Mouse (Mus musculus) midbrain, embryonic 14.5 days (tissue): ENCODE data around the gene Dtx2. TPM values are rescaled to one million over a fixed set of nuclear protein-coding genes. Genes with fewer than 3 reads are reported as not detected.

ENCODE experiments used
- ATAC-seq: fragments of 200-750 bp; cut with Nextera tagmentation; 2 replicates; pipeline ENCODE4 v1.8.0; 2017; ENCODE audit warnings: moderate number of reproducible peaks, moderate library complexity; ENCODE audit not compliant: low FRiP score, low TSS enrichment
- DNase-seq: peaks from one replicate; pipeline ENCODE4 v3.0.0-alpha.2; 2015
- H3K27ac ChIP-seq: fragments of 300-500 bp; sonication (generic); replicated peaks from 2 replicates; pipeline ENCODE4 v1.5.1; 2014; ENCODE audit warnings: mild to moderate bottlenecking, low read depth, low read length, moderate library complexity
- H3K27me3 ChIP-seq: fragments of 300-500 bp; sonication (generic); 2 replicates; pipeline ENCODE4 v1.6.1; 2014; ENCODE audit warnings: low read length, control low read depth, mixed read lengths; ENCODE audit not compliant: control insufficient read depth, insufficient read depth
- H3K36me3 ChIP-seq: fragments of 300-500 bp; sonication (generic); 2 replicates; pipeline ENCODE4 v1.6.1; 2014; ENCODE audit warnings: low read length, control low read depth; ENCODE audit not compliant: control insufficient read depth, insufficient read depth
- H3K4me1 ChIP-seq: fragments of 300-500 bp; sonication (generic); 2 replicates; pipeline ENCODE4 v1.6.1; 2014; ENCODE audit warnings: mild to moderate bottlenecking, antibody characterized with exemption, low read length, control low read depth; ENCODE audit not compliant: control insufficient read depth, insufficient read depth
- H3K4me2 ChIP-seq: fragments of 300-500 bp; sonication (generic); 2 replicates; pipeline ENCODE4 v1.6.1; 2014; ENCODE audit warnings: mild to moderate bottlenecking, low read length, moderate library complexity
- H3K4me3 ChIP-seq: fragments of 300-500 bp; sonication (generic); replicated peaks from 2 replicates; pipeline ENCODE4 v1.5.1; 2014; ENCODE audit warnings: low read depth, low read length
- H3K9ac ChIP-seq: fragments of 300-500 bp; sonication (generic); replicated peaks from 2 replicates; pipeline ENCODE4 v1.6.1; 2014; ENCODE audit warnings: mild to moderate bottlenecking, low read length, moderate library complexity
- H3K9me3 ChIP-seq: fragments of 300-500 bp; sonication (generic); 2 replicates; pipeline ENCODE4 v1.6.1; 2016; ENCODE audit warnings: low read length, control low read depth, mixed read lengths; ENCODE audit not compliant: control insufficient read depth
- WGBS: fragments of 180-500 bp; shearing (Covaris S2); extraction: QIAGEN DNeasy Blood & Tissue Kit; methylation state at CpG from one replicate; pipeline ENCODE4 v1.1.7; 2014; 5-methylcytosine and 5-hydroxymethylcytosine counted together
- polyA plus RNA-seq: library from polyadenylated mRNA; unstranded; fragments of >200 nt; fragmentation: Nextera tagmentation; extraction: Ambion mirVana; gene quantifications from 2 replicates; pipeline ENCODE4 v1.2.1, GENCODE M21; 2014

Dtx2 gene
- polyA plus RNA-seq, 1 experiment from 2014 or later, result 23.0 TPM

DNA sequence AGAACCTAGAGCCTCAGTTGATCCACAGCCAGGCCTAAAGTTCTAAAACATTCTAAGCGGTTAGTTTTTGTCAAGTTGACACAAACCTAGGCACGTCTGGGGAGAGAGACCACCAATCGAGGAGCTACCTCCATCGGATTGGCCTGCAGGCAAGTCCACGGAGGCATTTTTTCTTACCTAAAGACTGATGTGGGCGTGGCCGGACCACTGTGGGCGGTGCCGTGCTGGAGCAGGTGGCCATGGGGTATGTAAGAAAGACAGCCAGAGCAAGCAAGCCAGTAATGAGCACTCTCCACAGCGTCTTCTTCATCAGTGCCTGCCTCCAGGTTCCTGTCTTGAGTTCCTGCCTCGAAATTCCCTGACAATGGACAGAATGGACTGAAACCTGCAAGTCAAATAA lies 78.9 kb downstream of the Dtx2 start:
- ATAC-seq, result no peak
- no peak overlapping the region for H3K9ac ChIP-seq
- DNase-seq, result no peak
- 68% methylated on average over 11 of the region's 11 CpGs for WGBS
- H3K4me1 ChIP-seq, result no peaks in the 10 kb centered on the region
- H3K27ac ChIP-seq, result no peak overlapping the region
- H3K27me3 ChIP-seq, result no peaks in the 10 kb centered on the region
- H3K9me3 ChIP-seq, result no peaks in the 10 kb centered on the region
- no peaks in the 10 kb centered on the region for H3K36me3 ChIP-seq
- no peak overlapping the region for H3K4me3 ChIP-seq
- H3K4me2 ChIP-seq, result no peak overlapping the region

- H3K36me3 ChIP-seq, result no peaks in the 10 kb centered on the region
- 93% methylated on average over 5 of the region's 5 CpGs for WGBS
- no peaks in the 10 kb centered on the region for H3K27me3 ChIP-seq
- H3K4me2 ChIP-seq, result no peak overlapping the region
- H3K9me3 ChIP-seq, result no peaks in the 10 kb centered on the region
- H3K27ac ChIP-seq, result no peak overlapping the region
- no peak overlapping the region for H3K4me3 ChIP-seq
- ATAC-seq (no peak), DNase-seq (no peak)
- H3K4me1 ChIP-seq, result no peaks in the 10 kb centered on the region
- no peak overlapping the region for H3K9ac ChIP-seq
These were observed 80.5 kb downstream of the Dtx2 start for GRCm38 (mm10) chr5:136075076-136075475.

GRCm38 (mm10) chr5:136076284-136076683 lies 81.7 kb downstream of the Dtx2 start:
- WGBS, result 50% methylated on average over 7 of the region's 7 CpGs

DNA sequence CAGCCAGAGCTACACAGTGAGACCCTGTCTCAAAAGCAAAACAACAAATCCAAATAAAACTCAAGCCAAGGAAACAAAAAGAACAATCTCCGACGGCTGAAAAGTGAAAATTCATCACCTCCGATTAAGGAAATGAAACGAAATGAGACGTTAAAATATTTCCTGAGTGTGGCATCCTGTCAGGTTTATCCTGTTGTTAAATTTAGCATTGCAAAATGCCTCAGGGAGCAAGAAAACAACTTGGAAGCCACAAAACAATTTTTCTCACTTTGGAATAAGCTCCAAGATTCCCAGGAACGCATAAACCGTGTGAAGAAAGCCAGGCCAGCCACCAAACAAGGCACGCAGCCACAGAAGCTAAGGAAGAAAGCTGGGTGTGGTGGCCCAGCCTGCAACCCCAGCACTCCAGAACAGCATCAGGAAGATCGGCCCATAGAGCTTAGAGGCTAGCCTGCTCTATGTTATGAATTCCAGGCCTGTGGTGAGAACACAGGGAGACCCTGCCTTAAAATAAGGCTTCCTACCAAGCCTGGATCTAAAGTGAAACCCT lies 82.5 kb downstream of the Dtx2 start:
- Histone ChIP-seq H3K4me3 (no peak overlapping the region), H3K9ac (no peak overlapping the region), H3K4me2 (no peak overlapping the region), H3K9me3 (no peaks in the 10 kb centered on the region), H3K27me3 (no peaks in the 10 kb centered on the region), H3K27ac (no peak overlapping the region), H3K36me3 (no peaks in the 10 kb centered on the region), H3K4me1 (no peaks in the 10 kb centered on the region)
- no peak for DNase-seq
- 89% methylated on average over 9 of the region's 9 CpGs for WGBS
- ATAC-seq, result no peak

More at GRCm38 (mm10) chr5:136076284-136076683, 81.7 kb downstream of the Dtx2 start:
- Histone ChIP-seq H3K4me1 (no peaks in the 10 kb centered on the region), H3K27ac (no peak overlapping the region), H3K36me3 (no peaks in the 10 kb centered on the region), H3K27me3 (no peaks in the 10 kb centered on the region), H3K9me3 (no peaks in the 10 kb centered on the region), H3K4me3 (no peak overlapping the region), H3K4me2 (no peak overlapping the region), H3K9ac (no peak overlapping the region)
- peak; percentile 21 for DNase-seq
- no peak for ATAC-seq

DNA sequence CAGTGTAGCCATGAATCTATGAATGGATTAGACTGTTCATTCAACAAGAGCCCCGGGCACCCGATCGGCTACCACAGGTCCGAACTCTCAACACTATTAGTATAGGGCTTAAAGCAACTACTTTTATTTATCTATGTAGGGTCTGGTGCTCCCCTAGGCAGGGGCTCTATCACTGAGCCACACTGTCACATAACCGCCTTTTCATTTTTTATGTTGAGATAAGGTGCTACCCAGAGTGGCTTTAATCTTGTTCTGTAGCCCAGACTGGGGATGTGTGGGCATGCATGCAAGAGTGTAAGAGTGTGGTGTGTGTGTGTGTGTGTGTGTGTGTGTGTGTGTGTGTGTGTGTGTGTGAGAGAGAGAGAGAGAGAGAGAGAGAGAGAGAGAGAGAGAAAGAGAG lies 83.5 kb downstream of the Dtx2 start:
- Histone ChIP-seq H3K27ac (no peak overlapping the region), H3K9me3 (no peaks in the 10 kb centered on the region), H3K36me3 (no peaks in the 10 kb centered on the region), H3K9ac (no peak overlapping the region), H3K4me1 (no peaks in the 10 kb centered on the region), H3K4me2 (no peak overlapping the region), H3K4me3 (no peak overlapping the region), H3K27me3 (no peaks in the 10 kb centered on the region)
- WGBS, result 96% methylated on average over 5 of the region's 5 CpGs
- ATAC-seq (no peak), DNase-seq (no peak)

DNA sequence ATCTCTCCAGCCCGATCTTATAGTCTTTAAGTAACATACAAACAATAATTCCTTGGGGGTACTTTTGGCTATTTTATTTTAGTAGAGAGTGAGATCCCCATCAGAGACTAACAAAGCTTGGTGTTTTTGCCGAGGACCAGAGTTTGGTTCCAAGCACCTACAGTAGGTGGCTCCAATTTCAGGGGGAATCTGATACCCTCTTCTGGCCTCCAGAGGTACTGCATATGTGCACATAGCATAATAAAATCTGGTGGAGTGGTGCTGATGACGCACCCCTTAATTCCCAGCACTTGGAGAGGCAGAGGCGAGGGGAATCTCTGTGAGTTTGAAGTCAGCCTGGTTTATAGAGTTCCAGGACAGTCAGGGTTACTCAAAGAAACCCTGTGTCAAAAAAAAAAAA lies 87.7 kb downstream of the Dtx2 start:
- WGBS, result 79% methylated on average over 4 of the region's 4 CpGs
- Histone ChIP-seq H3K27ac (no peak overlapping the region), H3K4me2 (no peak overlapping the region)

More for the DNA sequence above, 87.7 kb downstream of the Dtx2 start:
- Histone ChIP-seq H3K9ac (no peak overlapping the region), H3K27me3 (no peaks in the 10 kb centered on the region), H3K36me3 (no peaks in the 10 kb centered on the region), H3K4me3 (no peak overlapping the region), H3K9me3 (no peaks in the 10 kb centered on the region), H3K4me1 (peaks cover 21% of the 10 kb centered on the region)
- no peak for DNase-seq
- no peak for ATAC-seq

Other genes starting within 250 kb of the Dtx2 start
- 0.23 and 0.63 TPM in 2 replicates for gene Styxl1, start 216.4 kb upstream of the Dtx2 start, polyA plus RNA-seq
- 573 and 587 TPM in 2 replicates for gene Mdh2, start 216.3 kb upstream of the Dtx2 start, polyA plus RNA-seq
- gene Srrm3, start 187.9 kb upstream of the Dtx2 start, polyA plus RNA-seq, result 59.8 and 66.2 TPM in 2 replicates
- gene Hspb1, start 106.9 kb upstream of the Dtx2 start, polyA plus RNA-seq, result 5.5 and 6.4 TPM in 2 replicates
- gene Ywhag, start 60.2 kb upstream of the Dtx2 start, polyA plus RNA-seq, result 420 and 582 TPM in 2 replicates
- gene Ssc4d, start 20.3 kb upstream of the Dtx2 start, polyA plus RNA-seq, result 1.4 and 1.9 TPM in 2 replicates
- 0.16 TPM in 1 of 2 replicates, not detected in the other for gene Zp3, start 14.7 kb upstream of the Dtx2 start, polyA plus RNA-seq
- gene Upk3b, start 43.7 kb downstream of the Dtx2 start, polyA plus RNA-seq, result not detected in 2 replicates
- not detected in 2 replicates for gene Upk3bl, start 59.7 kb downstream of the Dtx2 start, polyA plus RNA-seq
- 16.9 and 17.1 TPM in 2 replicates for gene Rasa4, start 89.1 kb downstream of the Dtx2 start, polyA plus RNA-seq
- 233 and 265 TPM in 2 replicates for gene Polr2j, start 121.8 kb downstream of the Dtx2 start, polyA plus RNA-seq
- gene Lrwd1, start 141.3 kb downstream of the Dtx2 start, polyA plus RNA-seq, result 22.7 and 24.5 TPM in 2 replicates
- 16.8 and 20.0 TPM in 2 replicates for gene Alkbh4, start 141.3 kb downstream of the Dtx2 start, polyA plus RNA-seq
- gene Orai2, start 175.9 kb downstream of the Dtx2 start, polyA plus RNA-seq, result 38.2 and 46.8 TPM in 2 replicates
- 60.8 and 67.1 TPM in 2 replicates for gene Prkrip1, start 204.2 kb downstream of the Dtx2 start, polyA plus RNA-seq